Mouse (Mus musculus) left cerebral cortex, adult 6 months (tissue): ENCODE results near the gene Gm4846. TPM values are rescaled to one million over a fixed set of nuclear protein-coding genes. Genes with fewer than 3 reads are reported as not detected.

Experiments
- long read RNA-seq, 2 experiments: library from polyadenylated mRNA; unstranded; transcript quantifications; one replicate each; pipeline ENCODE4 v2.0.0; 2019 to 2020
- polyA plus RNA-seq: library from polyadenylated mRNA; unstranded; fragments of <200 nt; fragmentation: Nextera tagmentation; gene quantifications from 2 replicates; pipeline ENCODE4 v1.2.3, GENCODE M21; 2021

The Gm4846 gene
- polyA plus RNA-seq, result not detected in 2 replicates
- long read RNA-seq, experiment 1, result 0 reads
- long read RNA-seq, experiment 2, result 0 reads

GRCm38 (mm10) chr1:166497488-166497887, at the start of gene Gm4846:
Gene Gm4846 (minus strand): TSS chr1:166497588.

Other genes with a start within 250 kb of the Gm4846 start
- gene Ildr2, start 243.4 kb downstream of the Gm4846 start, polyA plus RNA-seq, result 8.2 and 15.2 TPM in 2 replicates
- gene Tada1, start 118.5 kb downstream of the Gm4846 start, polyA plus RNA-seq, result 32.1 and 49.2 TPM in 2 replicates
- gene Pogk, start 87.7 kb downstream of the Gm4846 start, polyA plus RNA-seq, result 6.9 and 9.1 TPM in 2 replicates
- gene Gm4847, start 150.1 kb upstream of the Gm4846 start, polyA plus RNA-seq, result 0.04 TPM in 1 of 2 replicates, not detected in the other
- gene Fmo9, start 184.3 kb upstream of the Gm4846 start, polyA plus RNA-seq, result not detected in 2 replicates